Mouse (Mus musculus): ENCODE measurements around the gene Tmem196. TPM values are rescaled to one million over a fixed set of nuclear protein-coding genes. Genes with fewer than 3 reads are reported as not detected.

Gene Tmem196
- total RNA-seq (2022) = 10 to 100 TPM; 28.7 to 36.0 (median 32.1) TPM

DNA sequence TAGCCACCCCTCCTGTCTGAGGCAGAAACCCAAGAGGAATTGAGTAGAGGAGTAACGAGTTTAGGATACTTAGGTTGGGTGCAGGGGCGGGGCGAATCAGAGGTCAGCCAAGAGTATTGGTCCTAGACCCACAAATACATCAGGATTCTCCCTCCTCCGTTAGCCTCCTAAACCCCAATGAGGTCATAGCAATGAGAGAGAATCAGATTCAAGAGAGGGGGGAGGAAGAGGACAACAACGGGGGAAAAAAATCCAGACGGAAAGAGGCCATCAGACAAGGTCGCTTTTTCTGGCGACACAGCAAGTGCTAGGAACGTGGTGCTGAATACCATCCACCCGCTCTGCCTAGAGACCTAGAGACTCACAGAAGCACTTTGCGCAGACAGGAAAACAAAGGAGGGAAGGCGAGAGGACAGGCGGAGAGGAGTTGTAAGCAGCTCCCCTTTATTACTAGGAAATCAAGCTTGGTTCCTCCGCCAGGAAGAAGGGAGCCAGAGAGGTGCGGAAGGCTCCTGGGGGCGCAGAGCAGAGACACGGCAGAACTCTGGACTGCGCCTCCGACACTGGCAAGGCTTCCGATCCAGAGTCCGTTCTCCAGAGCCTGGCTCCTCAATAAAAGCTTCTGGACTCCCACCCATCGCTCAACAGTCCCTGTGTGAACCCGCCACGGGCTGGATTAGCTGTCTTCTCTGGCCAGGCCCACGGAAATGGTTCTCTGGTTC is at the start of gene Tmem196:
Gene Tmem196 (plus strand): TSS at position 234 of the 722 bp plus-strand sequence.
- peak; percentile 5 to 38 for DNase-seq (ENCODE audit: low spot score in 2 of 2)

DNA sequence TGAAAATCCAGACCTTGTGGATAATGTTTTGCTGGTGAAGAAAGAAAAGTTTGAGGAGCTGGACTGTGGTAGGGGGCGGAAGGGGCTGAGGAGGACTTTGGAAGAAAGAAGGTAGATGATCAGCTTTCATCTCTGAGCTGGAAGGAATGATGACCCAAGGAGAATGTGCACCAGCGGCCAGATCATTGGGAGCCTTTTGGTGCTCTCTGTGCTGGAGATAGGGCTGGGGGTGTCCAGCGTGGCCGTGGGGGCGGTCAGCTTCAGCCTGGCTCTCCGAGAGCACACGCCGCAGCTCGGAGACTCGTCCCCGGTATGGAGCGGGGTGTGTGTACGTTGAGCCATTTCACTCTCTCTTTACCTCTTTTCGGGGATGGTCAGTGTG is 680 bp downstream of the Tmem196 start:
- peak in 1 of 2 experiments; percentile 10 for DNase-seq (ENCODE audit: low spot score in 2 of 2)

DNA sequence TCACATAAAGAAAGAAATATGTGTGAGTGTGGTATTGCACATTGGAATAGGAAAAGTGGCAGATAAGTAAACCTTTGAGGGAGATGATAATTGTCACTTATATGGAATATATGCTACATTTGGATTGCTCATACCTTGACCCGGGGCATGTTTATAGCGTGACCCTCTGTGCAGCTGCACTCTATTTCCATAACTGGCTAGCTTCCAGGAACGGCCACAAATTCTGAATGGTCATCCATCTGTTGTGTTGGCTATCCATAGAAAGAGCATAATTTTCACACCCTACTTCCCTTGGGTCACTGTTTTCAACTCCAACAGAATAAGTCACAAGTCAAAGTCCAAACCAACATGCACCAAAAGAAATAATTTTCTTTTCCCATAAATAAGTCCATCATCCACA is 11.4 kb downstream of the Tmem196 start:
- no peak for DNase-seq (ENCODE audit: low spot score in 2 of 2)

DNA sequence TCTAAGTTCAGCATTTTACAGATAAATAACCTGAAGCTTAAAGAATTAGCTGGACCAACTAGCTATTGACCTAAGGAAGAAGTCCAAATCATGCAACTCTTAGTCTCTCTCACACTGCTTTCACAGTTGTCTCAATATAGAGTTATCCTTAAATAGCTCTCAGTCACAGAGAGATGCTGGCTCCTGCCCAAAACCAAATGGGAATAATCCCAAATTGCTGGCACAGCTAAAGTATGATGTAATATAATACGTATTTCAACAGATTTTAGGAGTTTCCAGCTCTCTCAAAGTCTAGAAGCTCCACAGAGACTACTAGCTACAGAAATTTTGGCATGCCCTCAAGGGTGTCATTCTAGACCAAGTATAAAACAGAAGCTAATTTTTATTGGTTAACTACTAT is 15.1 kb downstream of the Tmem196 start:
- DNase-seq (ENCODE audit: low spot score in 2 of 2) = no peak

DNA sequence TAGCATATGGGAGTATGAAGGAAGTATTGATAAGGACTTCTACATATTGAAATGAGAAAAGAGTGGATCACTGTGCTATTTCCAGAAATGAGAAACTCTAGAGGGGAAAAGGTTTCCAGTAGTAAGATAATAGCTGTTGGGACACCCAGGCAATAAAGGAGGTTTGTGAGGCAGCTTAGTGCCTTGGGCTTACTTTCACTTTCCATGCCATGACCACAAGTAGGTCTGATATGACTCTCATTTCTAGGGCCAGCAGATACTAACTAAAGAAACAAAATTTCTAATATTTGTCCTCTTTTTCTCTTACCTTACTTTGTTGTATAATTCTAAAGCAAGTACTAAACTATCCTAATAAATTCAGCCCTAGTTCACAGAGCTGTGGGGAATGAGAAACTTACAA is 19.8 kb downstream of the Tmem196 start:
- no peak for DNase-seq (ENCODE audit: low spot score in 2 of 2)

DNA sequence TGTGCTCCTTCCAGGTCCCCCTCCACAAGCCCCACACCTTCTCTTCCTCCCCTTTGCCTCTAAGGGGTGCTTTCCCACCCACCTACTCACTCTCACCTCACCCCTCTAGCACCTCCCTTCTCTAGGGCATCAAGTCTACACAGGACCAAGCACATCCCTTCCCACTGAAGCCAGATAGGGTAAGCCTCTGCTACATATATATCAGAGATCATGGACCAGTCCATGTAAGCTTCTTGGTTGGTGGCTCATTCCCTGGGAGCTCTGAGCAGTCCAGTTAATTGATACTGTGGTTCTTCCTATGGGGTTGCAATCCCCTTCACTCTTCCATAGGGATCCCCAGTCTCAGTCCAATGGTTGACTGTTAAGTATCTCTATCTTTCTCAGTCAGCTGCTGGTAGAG is 24.4 kb downstream of the Tmem196 start:
- no peak for DNase-seq (ENCODE audit: low spot score in 2 of 2)

DNA sequence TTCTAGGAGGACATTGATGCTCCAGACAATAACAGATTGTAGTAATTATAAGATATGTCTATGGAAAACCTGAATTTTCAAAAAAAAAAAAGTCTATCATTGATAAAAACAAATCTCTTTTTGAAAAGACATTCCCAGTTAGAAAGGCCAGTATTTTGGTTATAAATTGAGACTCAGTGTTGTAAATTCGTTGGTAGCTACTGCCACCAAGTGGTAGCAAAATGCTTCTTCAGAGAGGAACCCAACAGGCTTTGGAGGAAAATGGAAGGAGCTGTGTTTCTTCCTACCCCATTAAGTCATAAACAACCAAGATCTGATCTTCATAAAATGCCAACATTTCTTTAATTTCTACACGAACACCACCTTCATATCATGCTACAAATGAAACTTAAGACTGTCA is 36.1 kb downstream of the Tmem196 start:
- DNase-seq (ENCODE audit: low spot score in 2 of 2) = no peak

DNA sequence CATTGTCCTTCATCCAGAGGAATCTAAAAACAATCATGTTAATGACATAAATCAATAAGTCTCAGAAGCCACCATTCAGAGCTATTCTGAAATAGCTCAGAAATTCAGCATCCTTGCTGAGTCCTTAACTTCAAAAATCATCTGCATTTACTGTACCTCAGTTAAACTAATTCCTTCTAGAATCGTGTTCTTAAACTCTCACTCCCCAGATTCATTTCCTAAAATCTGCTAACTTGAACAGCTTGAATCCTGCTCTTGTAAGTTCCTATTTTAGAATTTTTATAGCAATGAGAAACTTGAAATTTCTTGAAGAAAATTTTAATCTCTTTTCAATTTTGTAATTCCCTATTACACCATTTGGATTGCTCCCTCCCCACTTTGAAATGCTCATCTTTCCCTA is 52.6 kb downstream of the Tmem196 start:
- no peak for DNase-seq (ENCODE audit: low spot score in 2 of 2)

DNA sequence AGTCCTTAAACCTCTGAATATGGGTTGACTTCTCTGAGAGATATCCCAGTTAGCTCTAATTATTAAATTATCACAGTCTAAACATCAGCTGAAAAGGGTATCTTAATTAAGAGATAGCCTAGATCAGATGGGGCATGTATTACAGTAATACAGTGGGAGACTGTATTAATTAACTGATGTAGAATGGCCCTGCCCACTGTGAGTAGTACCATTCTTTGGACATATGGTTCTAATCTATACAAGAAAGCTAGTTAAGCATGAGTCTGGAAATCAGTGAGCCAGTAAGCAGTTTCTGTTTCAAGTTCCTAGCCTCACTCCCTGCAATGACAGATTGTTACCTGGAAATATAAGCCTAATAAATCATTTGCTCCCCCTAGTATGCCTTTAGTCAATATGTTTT is 58.7 kb downstream of the Tmem196 start:
- DNase-seq (ENCODE audit: low spot score in 2 of 2) = no peak

DNA sequence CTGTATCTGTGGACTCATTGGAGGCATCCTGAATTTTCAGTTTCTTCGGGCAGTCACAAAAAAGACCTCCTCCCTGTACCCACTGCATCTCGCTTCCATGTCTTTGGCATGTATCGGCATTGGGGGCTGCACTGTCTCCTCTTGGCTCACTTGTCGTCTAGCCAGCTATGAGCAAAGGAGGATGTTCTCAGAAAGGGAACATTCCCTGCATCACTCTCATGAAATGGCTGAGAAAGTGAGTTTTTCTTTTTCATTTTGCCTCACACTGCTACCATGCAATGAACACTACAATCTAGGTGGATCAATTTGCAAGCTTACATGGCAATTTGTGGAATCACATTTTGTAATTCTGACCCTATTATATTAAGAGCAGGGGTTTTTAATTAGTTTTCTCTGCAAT is 69.1 kb downstream of the Tmem196 start:
- no peak for DNase-seq (ENCODE audit: low spot score in 2 of 2)

DNA sequence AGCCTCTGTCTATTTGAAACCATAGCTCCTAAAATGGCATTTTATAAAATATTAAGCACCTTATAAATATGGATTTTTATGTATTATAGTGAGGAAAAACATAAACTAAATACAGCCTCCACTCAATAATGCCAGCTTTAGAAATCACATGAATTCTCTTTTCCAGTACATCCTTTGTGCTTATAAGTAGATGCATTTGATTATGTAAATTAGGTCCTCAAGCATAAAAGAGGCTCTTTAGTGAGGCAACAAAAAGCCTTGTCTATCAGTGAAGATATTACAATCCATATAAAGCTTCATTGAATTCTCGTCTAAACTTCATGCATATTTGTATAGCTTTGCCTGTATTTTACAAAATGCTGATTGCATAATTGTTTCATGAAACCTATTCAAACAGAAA is 69.6 kb downstream of the Tmem196 start:
- DNase-seq (ENCODE audit: low spot score in 2 of 2) = no peak

DNA sequence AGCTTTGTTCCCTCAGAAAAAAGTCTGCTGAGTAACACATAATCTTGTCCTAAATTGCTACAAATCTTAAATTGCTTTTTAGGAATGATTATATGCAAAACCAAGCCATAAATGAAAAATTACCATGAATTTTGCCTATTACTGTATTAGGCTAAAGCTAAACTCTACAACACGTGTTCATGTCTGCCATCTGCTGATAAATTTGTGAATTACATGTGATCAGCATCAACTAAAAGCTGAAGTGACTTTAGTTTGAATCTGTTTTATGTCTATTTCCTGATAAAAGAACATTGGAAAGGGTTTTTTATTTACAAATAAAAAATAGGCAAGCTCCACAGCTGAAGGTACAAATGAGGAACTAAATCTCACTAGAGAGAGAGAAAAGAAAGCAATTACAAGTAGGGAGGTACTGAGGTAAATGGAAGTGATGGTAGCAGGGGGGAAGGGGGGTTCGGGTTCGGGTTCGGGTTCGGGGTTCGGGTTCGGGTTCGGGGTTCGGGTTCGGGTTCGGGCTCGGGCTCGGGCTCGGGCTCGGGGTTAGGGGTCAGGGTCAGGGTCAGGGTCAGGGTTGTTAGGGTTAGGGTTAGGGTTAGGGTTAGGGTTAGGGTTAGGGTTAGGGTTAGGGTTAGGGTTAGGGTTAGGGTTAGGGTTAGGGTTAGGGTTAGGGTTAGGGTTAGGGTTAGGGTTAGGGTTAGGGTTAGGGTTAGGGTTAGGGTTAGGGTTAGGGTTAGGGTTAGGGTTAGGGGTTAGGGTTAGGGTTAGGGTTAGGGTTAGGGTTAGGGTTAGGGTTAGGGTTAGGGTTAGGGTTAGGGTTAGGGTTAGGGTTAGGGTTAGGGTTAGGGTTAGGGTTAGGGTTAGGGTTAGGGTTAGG is 82.7 kb downstream of the Tmem196 start:
- peak; percentile 22 to 35 for DNase-seq (ENCODE audit: low spot score in 2 of 2)
